Mouse (Mus musculus) midbrain, postnatal 0 days (tissue): ENCODE measurements at regions not wholly inside any gene's neighbourhood (a gene's known extent, or its start where the extent isn't known, plus 50 kb on each side); places are given as distances from the start of the nearest gene placed in this dataset.

Experiments used
- ATAC-seq: fragments of 200-750 bp; cut with Nextera tagmentation; 2 replicates; pipeline ENCODE4 v1.8.0; 2017; ENCODE audit warnings: moderate number of reproducible peaks, mild to moderate bottlenecking, moderate TSS enrichment, moderate library complexity; ENCODE audit not compliant: low FRiP score
- DNase-seq: peaks from one replicate; pipeline ENCODE4 v3.0.0-alpha.2; 2015; ENCODE audit warnings: low spot score
- H3K27ac ChIP-seq: fragments of 300-500 bp; sonication (generic); 2 replicates; pipeline ENCODE4 v1.5.1; 2014; ENCODE audit warnings: low read depth, mild to moderate bottlenecking, low read length, mixed read lengths
- H3K27me3 ChIP-seq: fragments of 300-500 bp; sonication (generic); 2 replicates; pipeline ENCODE4 v1.6.1; 2014; ENCODE audit warnings: low read length, control low read depth, mixed read lengths; ENCODE audit not compliant: insufficient read depth
- H3K36me3 ChIP-seq: fragments of 300-500 bp; sonication (generic); 2 replicates; pipeline ENCODE4 v1.6.1; 2014; ENCODE audit warnings: low read length, control low read depth, mixed read lengths; ENCODE audit not compliant: insufficient read depth
- H3K4me1 ChIP-seq: fragments of 300-500 bp; sonication (generic); 2 replicates; pipeline ENCODE4 v1.6.1; 2014; ENCODE audit warnings: mild to moderate bottlenecking, control low read depth, antibody characterized with exemption, low read length, mixed read lengths; ENCODE audit not compliant: insufficient read depth
- H3K4me2 ChIP-seq: fragments of 300-500 bp; sonication (generic); 2 replicates; pipeline ENCODE4 v1.6.1; 2014; ENCODE audit warnings: low read depth, mild to moderate bottlenecking, low read length, mixed read lengths; ENCODE audit not compliant: poor library complexity, severe bottlenecking
- H3K4me3 ChIP-seq: fragments of 300-500 bp; sonication (generic); 2 replicates; pipeline ENCODE4 v1.5.1; 2014; ENCODE audit warnings: low read depth, mild to moderate bottlenecking, low read length, moderate library complexity
- H3K9ac ChIP-seq: fragments of 300-500 bp; sonication (generic); replicated peaks from 2 replicates; pipeline ENCODE4 v1.6.1; 2014; ENCODE audit warnings: mild to moderate bottlenecking, low read length, moderate library complexity, mixed read lengths; ENCODE audit not compliant: poor library complexity, severe bottlenecking
- H3K9me3 ChIP-seq: fragments of 300-500 bp; sonication (generic); 2 replicates; pipeline ENCODE4 v1.6.1; 2016; ENCODE audit warnings: low read length, control low read depth
- CTCF ChIP-seq: IDR thresholded peaks from 2 replicates; pipeline ENCODE4 v1.5.1; 2016; ENCODE audit warnings: antibody characterized with exemption, mild to moderate bottlenecking
- WGBS: fragments of 180-500 bp; shearing (Covaris S2); extraction: QIAGEN DNeasy Blood & Tissue Kit; methylation state at CpG from one replicate; pipeline ENCODE4 v1.1.7; 2014; 5-methylcytosine and 5-hydroxymethylcytosine counted together

- Histone ChIP-seq H3K9me3 (no peaks in the 10 kb centered on the region), H3K27me3 (no peaks in the 10 kb centered on the region), H3K4me1 (no peaks in the 10 kb centered on the region), H3K27ac (no peak overlapping the region), H3K9ac (no peak overlapping the region), H3K4me2 (no peak overlapping the region), H3K36me3 (no peaks in the 10 kb centered on the region), H3K4me3 (no peak overlapping the region)
- 79% methylated on average over 2 of the region's 2 CpGs for WGBS
- no peak for ATAC-seq
- TF ChIP-seq CTCF: no peak
- DNase-seq: no peak
Measured at GRCm38 (mm10) chr8:6388651-6389050, 1283.5 kb upstream of the Slc10a2 start.

GRCm38 (mm10) chr8:6374712-6375111 is 1269.6 kb upstream of the Slc10a2 start:
- Histone ChIP-seq H3K36me3 (no peaks in the 10 kb centered on the region), H3K27ac (no peak overlapping the region), H3K4me1 (no peaks in the 10 kb centered on the region), H3K9ac (no peak overlapping the region), H3K4me3 (no peak overlapping the region), H3K9me3 (no peaks in the 10 kb centered on the region), H3K27me3 (no peaks in the 10 kb centered on the region), H3K4me2 (no peak overlapping the region)
- TF ChIP-seq CTCF: no peak
- no peak for DNase-seq
- no peak for ATAC-seq
- 56% methylated on average over 3 of the region's 3 CpGs for WGBS

- DNase-seq (peak; percentile 18), ATAC-seq (no peak)
- Histone ChIP-seq H3K4me2 (no peak overlapping the region), H3K9ac (no peak overlapping the region), H3K27ac (no peak overlapping the region), H3K9me3 (no peaks in the 10 kb centered on the region), H3K4me3 (no peak overlapping the region), H3K36me3 (no peaks in the 10 kb centered on the region), H3K27me3 (no peaks in the 10 kb centered on the region), H3K4me1 (no peaks in the 10 kb centered on the region)
- no peak for TF ChIP-seq CTCF
- WGBS: 72% methylated on average over 6 of the region's 6 CpGs
Measured at GRCm38 (mm10) chr8:6361403-6361942, 1256.3 kb upstream of the Slc10a2 start.

GRCm38 (mm10) chr8:6357866-6358265 is 1252.7 kb upstream of the Slc10a2 start:
- TF ChIP-seq CTCF: no peak
- Histone ChIP-seq H3K27me3 (no peaks in the 10 kb centered on the region), H3K4me1 (no peaks in the 10 kb centered on the region), H3K4me2 (no peak overlapping the region), H3K27ac (no peak overlapping the region), H3K9me3 (no peaks in the 10 kb centered on the region), H3K4me3 (no peak overlapping the region), H3K9ac (no peak overlapping the region), H3K36me3 (no peaks in the 10 kb centered on the region)
- WGBS: 59% methylated on average over 2 of the region's 2 CpGs
- ATAC-seq: no peak
- no peak for DNase-seq

- TF ChIP-seq CTCF: no peak
- no peaks in the 10 kb centered on the region for H3K4me1 ChIP-seq
- H3K27ac ChIP-seq: no peak overlapping the region
- no peaks in the 10 kb centered on the region for H3K27me3 ChIP-seq
- H3K9ac ChIP-seq: no peak overlapping the region
- H3K9me3 ChIP-seq: no peaks in the 10 kb centered on the region
- ATAC-seq (no peak), DNase-seq (no peak)
- H3K36me3 ChIP-seq: no peaks in the 10 kb centered on the region
- H3K4me2 ChIP-seq: no peak overlapping the region
- whole genome bisulfite sequencing: 50% methylated on average over 1 of the region's 1 CpGs
- H3K4me3 ChIP-seq: no peak overlapping the region
Measured at GRCm38 (mm10) chr8:6350460-6350859, 1245.3 kb upstream of the Slc10a2 start.

DNA sequence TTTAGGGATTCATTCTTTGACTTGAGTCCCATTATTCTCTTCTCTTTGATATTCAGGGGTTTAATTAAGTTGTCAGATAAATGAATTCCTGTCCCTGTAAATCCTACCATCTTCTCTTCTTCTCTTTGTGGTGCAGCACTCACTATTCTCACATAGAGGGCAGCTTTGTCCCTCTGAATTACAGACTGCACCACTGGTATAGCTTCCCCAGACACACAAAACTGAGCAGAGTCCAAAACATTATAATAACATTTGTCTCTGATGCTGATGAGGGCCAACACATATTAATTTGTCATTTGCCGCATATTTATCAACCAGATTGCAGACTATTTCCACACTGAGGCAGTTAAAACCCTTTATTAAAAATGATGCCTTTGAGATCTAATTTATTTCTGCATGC is 1244.9 kb upstream of the Slc10a2 start:
- no peaks in the 10 kb centered on the region for H3K4me1 ChIP-seq
- DNase-seq (peak; percentile 50), ATAC-seq (no peak)
- no peak overlapping the region for H3K4me2 ChIP-seq
- peak; percentile 64 for TF ChIP-seq CTCF
- no peaks in the 10 kb centered on the region for H3K27me3 ChIP-seq
- H3K4me3 ChIP-seq: no peak overlapping the region
- 67% methylated on average over 1 of the region's 1 CpGs for WGBS
- no peak overlapping the region for H3K27ac ChIP-seq
- H3K36me3 ChIP-seq: no peaks in the 10 kb centered on the region
- no peak overlapping the region for H3K9ac ChIP-seq
- no peaks in the 10 kb centered on the region for H3K9me3 ChIP-seq
